Comparison of ENCODE assay signal across 11 mouse cellular contexts in genomic region chr17:66686701-66687489, GRCm38 (mm10).
DNase-seq lines count a peak whose midpoint lies in the region.
"Had no signal": no experiment of that assay in that cellular context is flagged by ENCODE, and none has a peak within 500 bp of the region (broad histone marks: within the 10 kb centered on the region; RNA-seq: fewer than 3 reads in every experiment).

No protein-coding gene starts in this region.

- DNase-seq in Muller cell, postnatal 12 days (ENCODE audit: inconsistent ontology term): peak; percentile 94
- DNase-seq in brain, adult 2 months (ENCODE audit: low read depth, low spot score): peak; percentile 53
- DNase-seq in cerebellum, postnatal 25 days: peak; percentile 28 to 48
- peak; percentile 9 for DNase-seq in layer of hippocampus, adult 9-10 months (ENCODE audit: low spot score)
- DNase-seq in ovary, postnatal 36 days (ENCODE audit: low spot score): no peak
- DNase-seq in T-cell, adult 2 months (ENCODE audit: low spot score): no peak
- no peak for DNase-seq in kidney, adult 11 months
- no peak for DNase-seq in right cerebral cortex, postnatal 36 days (ENCODE audit: low spot score in 2 of 2)
- DNase-seq: gastrocnemius, postnatal 14 days; lung, postnatal 14 days; right cerebral cortex, postnatal 14 days had no signal

Comparison
In these comparisons a context has a peak if more than half of its experiments do, and no peak if none do; other contexts are left out.
1. DNase-seq: peak in Muller cell, postnatal 12 days (single experiment), brain, adult 2 months (single experiment), cerebellum, postnatal 25 days (2 of 2) and layer of hippocampus, adult 9-10 months (single experiment); none in ovary, postnatal 36 days (single experiment), T-cell, adult 2 months (single experiment), kidney, adult 11 months (single experiment) and right cerebral cortex, postnatal 36 days (0 of 2).